8 mouse cellular contexts compared by ENCODE assay signal in the genomic region with DNA sequence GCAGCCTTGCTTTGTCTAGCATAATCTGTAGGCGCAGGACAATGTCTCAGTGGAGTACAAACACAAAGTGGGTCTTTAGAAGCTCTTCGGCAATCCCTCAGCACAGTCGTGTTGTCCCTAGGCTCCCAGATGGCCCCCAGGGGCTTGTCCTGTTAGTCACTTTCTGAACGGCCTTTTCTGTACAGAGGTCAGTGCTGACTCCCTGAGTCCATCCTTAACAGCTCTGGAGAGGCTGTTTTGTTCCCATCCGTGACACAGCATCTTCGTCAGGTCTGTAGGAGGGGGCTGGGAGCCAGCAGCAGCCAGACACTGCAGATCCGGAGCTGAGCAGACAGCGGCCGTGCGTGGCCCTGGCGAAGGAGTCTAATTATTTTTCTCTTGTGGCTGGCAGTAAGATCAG. TPM values are rescaled to one million over a fixed set of nuclear protein-coding genes. Genes with fewer than 3 reads are reported as not detected.
DNase-seq lines count a peak whose midpoint lies in the region; ATAC-seq lines count a peak whose summit lies in the region.

No protein-coding gene starts in this region.

- H3K4me3 ChIP-seq in liver, embryonic 11.5 days (ENCODE audit: low read depth, low read length) = peak overlapping the region; percentile 6; the same call in 1 of the 2 replicates
- H3K4me3 ChIP-seq in heart, embryonic 14.5 days (ENCODE audit: control insufficient read depth in 1 of 2, insufficient read depth in 1 of 2, low read depth in 1 of 2, low read length in 2 of 2) = peak overlapping the region in 1 of 2 experiments; percentile 5; a peak in 1 of 4 replicates

- no peaks in the 10 kb centered on the region for H3K27me3 ChIP-seq in liver, embryonic 11.5 days (replicated peaks; ENCODE audit: control insufficient read depth, insufficient read depth, low read length)
- H3K27me3 ChIP-seq in heart, embryonic 14.5 days (ENCODE audit: control insufficient read depth, insufficient read depth, low read length) = no peaks in the 10 kb centered on the region

- H3K9me3 ChIP-seq in liver, embryonic 11.5 days (ENCODE audit: control insufficient read depth, low read length) = no peaks in the 10 kb centered on the region
- H3K9me3 ChIP-seq in heart, embryonic 14.5 days (ENCODE audit: control insufficient read depth, low read length) = no peaks in the 10 kb centered on the region

- H3K4me1 ChIP-seq in liver, embryonic 11.5 days (replicated peaks; ENCODE audit: control insufficient read depth, insufficient read depth, low read length) = peaks cover 70% of the 10 kb centered on the region
- peaks cover 58 to 97% of the 10 kb centered on the region in 2 experiments for H3K4me1 ChIP-seq in heart, embryonic 14.5 days (ENCODE audit: control insufficient read depth in 2 of 2, insufficient read depth in 2 of 2, low read length in 2 of 2)

- peak overlapping the region; percentile 23; the same call in 1 of the 2 replicates for H3K27ac ChIP-seq in liver, embryonic 11.5 days (ENCODE audit: low read depth, low read length)
- peak overlapping the region; percentile 54 to 85 for H3K27ac ChIP-seq in heart, embryonic 14.5 days (replicated peaks in 1 of 2; ENCODE audit: control insufficient read depth in 1 of 2, insufficient read depth in 1 of 2, low read depth in 2 of 2, low read length in 2 of 2)

- DNase-seq in liver, embryonic 11.5 days (ENCODE audit: low spot score) = no peak
- no peak for DNase-seq in liver
- DNase-seq in embryo, embryonic 10 days (ENCODE audit: low spot score) = peak; percentile 59
- DNase-seq in lung, postnatal 10 days = peak; percentile 36
- DNase-seq in right cerebral cortex, postnatal 14 days = no peak
- DNase-seq in spleen, postnatal 4 days (ENCODE audit: low spot score in 2 of 2) = no peak
- DNase-seq in frontal cortex, postnatal 25 days (ENCODE audit: low spot score in 2 of 2) = no peak

- no peak for ATAC-seq in liver, embryonic 11.5 days (replicated peaks; ENCODE audit: low FRiP score)
- ATAC-seq in heart, embryonic 14.5 days (ENCODE audit: insufficient number of reproducible peaks, insufficient read depth, low FRiP score, low read depth) = no peak

- peak overlapping the region; percentile 16; the same call in 1 of the 2 replicates for H3K4me2 ChIP-seq in liver, embryonic 11.5 days
- H3K4me2 ChIP-seq in heart, embryonic 14.5 days (ENCODE audit: low read length) = peak overlapping the region; percentile 58

- no peaks in the 10 kb centered on the region for H3K36me3 ChIP-seq in liver, embryonic 11.5 days (ENCODE audit: control insufficient read depth, insufficient read depth, low read length)
- no peaks in the 10 kb centered on the region for H3K36me3 ChIP-seq in heart, embryonic 14.5 days (ENCODE audit: control insufficient read depth, insufficient read depth, low read length)

- WGBS in liver, embryonic 11.5 days = 56% methylated on average over 11 of the region's 11 CpGs
- 6% methylated on average over 11 of the region's 11 CpGs for WGBS in heart, embryonic 14.5 days

- H3K9ac ChIP-seq in liver, embryonic 11.5 days (ENCODE audit: low read depth, low read length) = no peak overlapping the region
- peak overlapping the region; percentile 57 for H3K9ac ChIP-seq in heart, embryonic 14.5 days (ENCODE audit: low read length)

RNA-seq across cellular contexts. Expression of gene Bag3, which starts 7.6 kb away (rescaled TPM):
- polyA plus RNA-seq in liver, embryonic 11.5 days (2014; fragmentation: Nextera tagmentation; extraction: Ambion mirVana) = 10.3 and 12.5 TPM in 2 replicates
- polyA plus RNA-seq in heart, embryonic 14.5 days (2014; fragmentation: Nextera tagmentation; extraction: Ambion mirVana) = 24.5 and 26.9 TPM in 2 replicates

Comparison
In these comparisons a context has a peak if more than half of its experiments do, and no peak if none do; other contexts are left out.
1. DNase-seq: peak in embryo, embryonic 10 days (single experiment) and lung, postnatal 10 days (single experiment); none in liver, embryonic 11.5 days (single experiment), liver (single experiment), right cerebral cortex, postnatal 14 days (single experiment), spleen, postnatal 4 days (0 of 2) and frontal cortex, postnatal 25 days (0 of 2).